Mouse (Mus musculus) macrophage (primary cell): ENCODE data around the gene Rfx4. TPM values are rescaled to one million over a fixed set of nuclear protein-coding genes. Genes with fewer than 3 reads are reported as not detected.

Experiments used
- H3K27ac ChIP-seq: fragments of 350-480 bp; formaldehyde crosslinking; 2 replicates; pipeline ENCODE4 v1.9.0; 2021
- H3K36me3 ChIP-seq: fragments of 350-480 bp; formaldehyde crosslinking; 2 replicates; pipeline ENCODE4 v1.9.0; 2021; ENCODE audit errors: inconsistent target
- H3K4me3 ChIP-seq: fragments of 350-480 bp; formaldehyde crosslinking; 2 replicates; pipeline ENCODE4 v1.9.0; 2021; ENCODE audit errors: inconsistent target
- H3K79me2 ChIP-seq: fragments of 350-480 bp; formaldehyde crosslinking; 2 replicates; pipeline ENCODE4 v1.9.0; 2021; ENCODE audit errors: inconsistent target
- whole genome bisulfite sequencing: methylation state at CpG from one replicate; pipeline ENCODE4 v1.1.7; 2026; ENCODE audit warnings: inconsistent platforms; ENCODE audit not compliant: missing documents; 5-methylcytosine and 5-hydroxymethylcytosine counted together
- polyA plus RNA-seq: library from polyadenylated mRNA; stranded (reverse); fragments of 250-400 nt; gene quantifications from 3 replicates; pipeline ENCODE4 v1.2.4, GENCODE M21; 2018; ENCODE audit warnings: inconsistent platforms

Gene Rfx4
- polyA plus RNA-seq, 1 experiment from 2014 or later, result not detected

GRCm38 (mm10) chr10:84895810-84896358, 140.0 kb downstream of the Rfx4 start:
- Histone ChIP-seq H3K36me3 (no peaks in the 10 kb centered on the region), H3K79me2 (no peaks in the 10 kb centered on the region), H3K4me3 (no peak overlapping the region), H3K27ac (no peak overlapping the region)
- WGBS, result 93% methylated on average over 10 of the region's 10 CpGs

GRCm38 (mm10) chr10:84896941-84897930, 141.4 kb downstream of the Rfx4 start:
- Histone ChIP-seq H3K36me3 (no peaks in the 10 kb centered on the region), H3K27ac (no peak overlapping the region), H3K79me2 (no peaks in the 10 kb centered on the region), H3K4me3 (no peak overlapping the region)
- 51% methylated on average over 9 of the region's 9 CpGs for WGBS

GRCm38 (mm10) chr10:84898144-84898979, 142.5 kb downstream of the Rfx4 start:
- Histone ChIP-seq H3K27ac (no peak overlapping the region), H3K4me3 (no peak overlapping the region), H3K36me3 (no peaks in the 10 kb centered on the region), H3K79me2 (no peaks in the 10 kb centered on the region)
- WGBS, result 79% methylated on average over 3 of the region's 3 CpGs

- H3K27ac ChIP-seq, result no peak overlapping the region
- 91% methylated on average over 5 of the region's 5 CpGs for WGBS
- no peak overlapping the region for H3K4me3 ChIP-seq
- no peaks in the 10 kb centered on the region for H3K36me3 ChIP-seq
- H3K79me2 ChIP-seq, result no peaks in the 10 kb centered on the region
These were observed 145.8 kb downstream of the Rfx4 start for GRCm38 (mm10) chr10:84901676-84902075.

DNA sequence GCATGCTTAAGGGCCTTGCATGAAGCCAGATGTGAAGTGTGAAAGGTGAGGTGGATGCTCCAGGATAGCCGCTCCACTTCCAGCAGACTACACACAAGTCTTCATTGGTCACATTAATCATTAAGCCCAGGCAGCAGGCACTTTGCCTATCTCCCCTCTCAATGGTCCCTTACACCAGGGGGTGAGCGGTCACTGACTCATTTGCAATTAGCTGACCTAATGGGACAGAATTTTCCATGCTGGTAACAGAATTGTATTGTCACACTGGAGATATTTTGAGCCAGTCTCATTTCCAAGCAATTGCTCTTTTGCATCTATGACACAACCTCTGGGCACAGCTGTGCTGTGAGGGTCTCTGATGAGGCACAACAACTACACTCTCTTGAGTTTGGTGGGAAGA, 146.4 kb downstream of the Rfx4 start:
- Histone ChIP-seq H3K36me3 (no peaks in the 10 kb centered on the region), H3K27ac (no peak overlapping the region), H3K4me3 (no peak overlapping the region), H3K79me2 (no peaks in the 10 kb centered on the region)
- 97% methylated on average over 2 of the region's 2 CpGs for WGBS

- no peak overlapping the region for H3K27ac ChIP-seq
- no peak overlapping the region for H3K4me3 ChIP-seq
- H3K36me3 ChIP-seq, result no peaks in the 10 kb centered on the region
- 57% methylated on average over 6 of the region's 7 CpGs for whole genome bisulfite sequencing
- H3K79me2 ChIP-seq, result no peaks in the 10 kb centered on the region
These were observed 147.4 kb downstream of the Rfx4 start for GRCm38 (mm10) chr10:84903307-84903706.

- H3K36me3 ChIP-seq, result no peaks in the 10 kb centered on the region
- H3K4me3 ChIP-seq, result no peak overlapping the region
- H3K27ac ChIP-seq, result no peak overlapping the region
- 21% methylated on average over 5 of the region's 5 CpGs for WGBS
- no peaks in the 10 kb centered on the region for H3K79me2 ChIP-seq
These were observed 147.9 kb downstream of the Rfx4 start for GRCm38 (mm10) chr10:84903742-84904141.

- H3K4me3 ChIP-seq, result no peak overlapping the region
- no peaks in the 10 kb centered on the region for H3K79me2 ChIP-seq
- 91% methylated on average over 9 of the region's 9 CpGs for WGBS
- H3K27ac ChIP-seq, result no peak overlapping the region
- H3K36me3 ChIP-seq, result no peaks in the 10 kb centered on the region
These were observed 151.0 kb downstream of the Rfx4 start for GRCm38 (mm10) chr10:84906895-84907294.

DNA sequence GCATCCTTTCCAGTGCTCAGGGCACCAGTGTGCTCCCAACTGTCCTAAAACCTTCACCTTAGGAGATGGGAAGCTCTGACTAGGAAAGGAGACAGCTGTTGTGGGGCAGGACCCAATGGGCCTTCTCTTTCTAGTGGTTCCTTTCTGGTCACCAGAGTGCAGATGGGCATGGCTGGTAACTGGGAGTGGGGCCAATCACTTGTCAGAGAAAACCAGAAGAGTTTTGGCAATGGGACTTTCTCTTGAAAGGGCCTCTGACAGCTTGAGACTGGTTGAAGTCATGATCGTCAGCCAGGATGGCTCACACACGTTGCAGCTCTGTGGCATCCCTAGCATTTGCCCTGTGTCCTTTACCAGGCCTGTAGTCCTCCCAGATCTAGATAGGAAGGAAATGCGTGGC, 152.1 kb downstream of the Rfx4 start:
- no peaks in the 10 kb centered on the region for H3K79me2 ChIP-seq
- no peak overlapping the region for H3K27ac ChIP-seq
- H3K4me3 ChIP-seq, result no peak overlapping the region
- WGBS, result 65% methylated on average over 3 of the region's 3 CpGs
- H3K36me3 ChIP-seq, result no peaks in the 10 kb centered on the region

- Histone ChIP-seq H3K36me3 (no peaks in the 10 kb centered on the region), H3K79me2 (no peaks in the 10 kb centered on the region), H3K4me3 (no peak overlapping the region), H3K27ac (no peak overlapping the region)
- 77% methylated on average over 3 of the region's 3 CpGs for WGBS
These were observed 152.6 kb downstream of the Rfx4 start for GRCm38 (mm10) chr10:84908471-84908870.

GRCm38 (mm10) chr10:84909021-84909801, 153.3 kb downstream of the Rfx4 start:
- WGBS, result 92% methylated on average over 15 of the region's 17 CpGs
- Histone ChIP-seq H3K27ac (no peak overlapping the region), H3K79me2 (no peaks in the 10 kb centered on the region), H3K36me3 (no peaks in the 10 kb centered on the region), H3K4me3 (no peak overlapping the region)

GRCm38 (mm10) chr10:84910194-84910593, 154.3 kb downstream of the Rfx4 start:
- no peaks in the 10 kb centered on the region for H3K36me3 ChIP-seq
- H3K27ac ChIP-seq, result no peak overlapping the region
- 84% methylated on average over 7 of the region's 7 CpGs for WGBS
- H3K79me2 ChIP-seq, result no peaks in the 10 kb centered on the region
- H3K4me3 ChIP-seq, result no peak overlapping the region

DNA sequence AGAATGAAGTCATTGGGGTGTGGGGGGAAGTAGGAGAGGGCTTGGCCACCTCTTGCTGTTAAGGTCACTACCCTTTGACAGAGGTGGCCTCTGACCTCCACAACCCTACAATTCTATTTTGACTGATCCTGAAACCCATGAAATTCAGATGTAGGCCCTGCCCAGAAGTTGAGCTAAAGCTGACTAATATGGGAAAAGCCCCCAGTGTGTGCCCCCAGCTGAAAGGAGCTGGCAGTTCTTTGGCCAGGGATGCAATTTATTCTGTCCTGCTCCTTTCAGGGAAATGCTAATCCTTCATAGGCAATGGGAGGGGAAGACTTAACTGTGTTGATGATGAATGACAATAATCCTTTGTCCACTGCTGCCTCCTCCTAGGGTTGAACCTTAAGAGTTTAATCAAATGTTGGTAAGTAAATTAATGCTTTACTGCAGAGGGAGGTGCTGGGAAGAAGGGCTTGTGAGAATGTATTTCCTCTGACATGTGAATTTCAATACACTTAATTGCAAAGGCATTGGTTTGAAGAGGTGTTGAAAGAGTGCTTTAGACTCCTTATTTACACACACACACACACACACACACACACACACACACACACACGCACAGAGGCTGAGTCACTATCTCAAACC, 155.0 kb downstream of the Rfx4 start:
- H3K36me3 ChIP-seq, result no peaks in the 10 kb centered on the region
- no peak overlapping the region for H3K4me3 ChIP-seq
- H3K79me2 ChIP-seq, result no peaks in the 10 kb centered on the region
- no peak overlapping the region for H3K27ac ChIP-seq
- WGBS, result 67% methylated on average over 1 of the region's 1 CpGs

- H3K36me3 ChIP-seq, result no peaks in the 10 kb centered on the region
- 91% methylated on average over 1 of the region's 1 CpGs for WGBS
- no peak overlapping the region for H3K4me3 ChIP-seq
- no peak overlapping the region for H3K27ac ChIP-seq
- peaks cover 6% of the 10 kb centered on the region for H3K79me2 ChIP-seq
These were observed 157.3 kb downstream of the Rfx4 start for GRCm38 (mm10) chr10:84913148-84913547.
